Mouse (Mus musculus) kidney, postnatal 0 days (tissue): Measurements from ENCODE around the gene Dera. TPM values are rescaled to one million over a fixed set of nuclear protein-coding genes. Genes with fewer than 3 reads are reported as not detected.

Experiments used
- ATAC-seq: fragments of 200-750 bp; cut with Nextera tagmentation; replicated peaks from 2 replicates; pipeline ENCODE4 v1.8.0; 2017; ENCODE audit warnings: low read depth, moderate number of reproducible peaks, moderate TSS enrichment, moderate library complexity; ENCODE audit not compliant: low FRiP score
- DNase-seq: peaks from one replicate; pipeline ENCODE4 v3.0.0-alpha.2; 2016; ENCODE audit warnings: low spot score
- H3K27ac ChIP-seq: fragments of 300-500 bp; sonication (generic); 2 replicates; pipeline ENCODE4 v1.5.1; 2014; ENCODE audit warnings: mild to moderate bottlenecking
- H3K27me3 ChIP-seq: fragments of 300-500 bp; sonication (generic); 2 replicates; pipeline ENCODE4 v1.6.1; 2014; ENCODE audit warnings: low read length, mixed read lengths; ENCODE audit not compliant: insufficient read depth
- H3K36me3 ChIP-seq: fragments of 300-500 bp; sonication (generic); 2 replicates; pipeline ENCODE4 v1.6.1; 2014; ENCODE audit warnings: low read length, mixed read lengths; ENCODE audit not compliant: insufficient read depth
- H3K4me1 ChIP-seq: fragments of 300-500 bp; sonication (generic); replicated peaks from 2 replicates; pipeline ENCODE4 v1.6.1; 2014; ENCODE audit warnings: antibody characterized with exemption, low read length, mixed read lengths; ENCODE audit not compliant: insufficient read depth
- H3K4me2 ChIP-seq: fragments of 300-500 bp; sonication (generic); 2 replicates; pipeline ENCODE4 v1.6.1; 2014; ENCODE audit warnings: mild to moderate bottlenecking, low read length, moderate library complexity, mixed read lengths
- H3K4me3 ChIP-seq: fragments of 300-500 bp; sonication (generic); replicated peaks from 2 replicates; pipeline ENCODE4 v1.5.1; 2014; ENCODE audit warnings: low read depth, low read length
- H3K9ac ChIP-seq: fragments of 300-500 bp; sonication (generic); 2 replicates; pipeline ENCODE4 v1.6.1; 2014; ENCODE audit warnings: low read depth, low read length
- H3K9me3 ChIP-seq: fragments of 300-500 bp; sonication (generic); replicated peaks from 2 replicates; pipeline ENCODE4 v1.6.1; 2016; ENCODE audit warnings: low read length, inconsistent platforms, mixed read lengths
- CTCF ChIP-seq: IDR thresholded peaks from 2 replicates; pipeline ENCODE4 v1.5.1; 2016; ENCODE audit warnings: antibody characterized with exemption, low read depth, mild to moderate bottlenecking, moderate library complexity
- WGBS: fragments of 180-500 bp; shearing (Covaris S2); extraction: QIAGEN DNeasy Blood & Tissue Kit; methylation state at CpG from one replicate; pipeline ENCODE4 v1.1.7; 2014; 5-methylcytosine and 5-hydroxymethylcytosine counted together
- polyA plus RNA-seq: library from polyadenylated mRNA; unstranded; fragments of >200 nt; fragmentation: Nextera tagmentation; extraction: Ambion mirVana; gene quantifications from 2 replicates; pipeline ENCODE4 v1.2.1, GENCODE M21; 2015

Dera gene
- polyA plus RNA-seq, 1 experiment from 2014 or later = 85.5 TPM

DNA sequence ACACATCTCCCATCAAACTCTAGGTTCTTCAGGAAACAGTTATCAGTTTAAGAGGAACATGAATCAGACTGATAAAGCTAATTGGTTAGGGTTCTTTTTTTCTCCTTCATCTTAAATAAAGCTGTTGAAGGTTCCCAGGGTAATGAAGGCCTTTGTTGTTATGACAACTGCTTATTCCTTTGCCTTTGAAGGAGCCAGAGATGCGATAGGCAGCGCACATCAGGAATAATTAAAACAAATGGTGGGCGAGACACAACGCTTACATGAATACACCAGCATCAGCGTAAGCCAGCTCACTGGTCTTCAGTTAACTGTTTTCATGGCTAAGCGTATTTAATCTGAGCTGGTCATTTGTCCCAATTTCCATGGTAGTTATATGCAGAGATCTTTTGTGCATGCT is 132.9 kb downstream of the Dera start:
- WGBS = 73% methylated on average over 6 of the region's 6 CpGs
- no peak for ATAC-seq

DNA sequence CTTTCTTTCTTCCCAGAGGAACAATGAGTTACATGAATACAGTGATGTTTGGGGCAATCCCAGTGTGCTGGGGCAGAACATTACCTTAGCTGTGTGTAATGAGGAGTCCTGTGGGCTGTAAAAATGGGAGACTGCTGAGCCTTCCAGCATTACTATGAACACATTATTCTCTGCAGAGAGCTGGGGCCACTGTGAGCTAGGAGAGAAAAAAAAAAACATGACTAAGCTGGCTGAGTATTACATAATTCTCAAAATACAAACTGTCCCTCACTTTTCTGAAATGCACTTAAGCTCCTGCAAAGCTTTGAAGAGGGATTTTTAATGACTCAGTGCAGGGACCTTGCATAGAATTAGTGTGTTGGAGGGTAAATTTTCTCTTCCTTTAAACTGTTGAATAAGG is 143.3 kb downstream of the Dera start:
- DNase-seq = no peak
- H3K4me3 ChIP-seq = no peak overlapping the region
- H3K4me2 ChIP-seq = no peak overlapping the region
- no peak for TF ChIP-seq CTCF
- no peaks in the 10 kb centered on the region for H3K4me1 ChIP-seq
- H3K36me3 ChIP-seq = no peaks in the 10 kb centered on the region
- H3K9ac ChIP-seq = no peak overlapping the region
- no peak for ATAC-seq
- H3K9me3 ChIP-seq = no peaks in the 10 kb centered on the region
- no peaks in the 10 kb centered on the region for H3K27me3 ChIP-seq
- no peak overlapping the region for H3K27ac ChIP-seq

More for the DNA sequence above, 132.9 kb downstream of the Dera start:
- Histone ChIP-seq H3K27ac (no peak overlapping the region), H3K27me3 (no peaks in the 10 kb centered on the region), H3K4me3 (no peak overlapping the region), H3K4me2 (no peak overlapping the region), H3K9ac (no peak overlapping the region), H3K9me3 (no peaks in the 10 kb centered on the region), H3K36me3 (no peaks in the 10 kb centered on the region), H3K4me1 (0 out of 2 replicates have a peak, but pooled peaks cover 3% of the 10 kb centered on the region)
- peak; percentile 27 for DNase-seq
- no peak for TF ChIP-seq CTCF

DNA sequence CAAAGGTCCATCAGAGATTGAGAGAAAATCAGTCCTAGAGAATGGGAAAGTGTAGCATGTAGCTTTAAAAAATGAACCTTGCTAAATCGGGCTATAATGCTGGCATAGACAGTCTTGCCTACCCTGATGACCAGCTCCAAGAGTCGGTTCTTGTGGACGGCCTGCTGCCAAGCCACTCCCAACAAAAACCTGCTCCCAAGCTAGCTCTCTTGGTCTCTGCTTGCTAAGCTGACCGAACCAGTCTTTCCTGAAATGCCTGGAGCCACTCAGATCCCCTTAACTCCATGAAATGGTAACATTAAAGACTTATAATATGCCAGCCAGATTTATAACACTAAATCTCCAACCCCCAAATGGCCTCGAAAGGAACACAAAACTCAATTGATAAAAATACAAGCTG is 146.9 kb downstream of the Dera start:
- H3K9me3 ChIP-seq = no peaks in the 10 kb centered on the region
- 77% methylated on average over 5 of the region's 5 CpGs for WGBS
- ATAC-seq (no peak), DNase-seq (no peak)
- no peaks in the 10 kb centered on the region for H3K27me3 ChIP-seq
- H3K4me2 ChIP-seq = no peak overlapping the region
- no peak overlapping the region for H3K4me3 ChIP-seq
- H3K36me3 ChIP-seq = no peaks in the 10 kb centered on the region
- no peak for TF ChIP-seq CTCF
- no peaks in the 10 kb centered on the region for H3K4me1 ChIP-seq
- no peak overlapping the region for H3K27ac ChIP-seq
- no peak overlapping the region for H3K9ac ChIP-seq

Other genes with a start within 250 kb of the Dera start
- 45.1 and 46.1 TPM in 2 replicates for gene Eps8, start 99.7 kb upstream of the Dera start, polyA plus RNA-seq
- 138 and 151 TPM in 2 replicates for gene Strap, start 19.5 kb upstream of the Dera start, polyA plus RNA-seq